Mouse (Mus musculus): ENCODE data around the gene Otoa.

Gene Otoa

DNA sequence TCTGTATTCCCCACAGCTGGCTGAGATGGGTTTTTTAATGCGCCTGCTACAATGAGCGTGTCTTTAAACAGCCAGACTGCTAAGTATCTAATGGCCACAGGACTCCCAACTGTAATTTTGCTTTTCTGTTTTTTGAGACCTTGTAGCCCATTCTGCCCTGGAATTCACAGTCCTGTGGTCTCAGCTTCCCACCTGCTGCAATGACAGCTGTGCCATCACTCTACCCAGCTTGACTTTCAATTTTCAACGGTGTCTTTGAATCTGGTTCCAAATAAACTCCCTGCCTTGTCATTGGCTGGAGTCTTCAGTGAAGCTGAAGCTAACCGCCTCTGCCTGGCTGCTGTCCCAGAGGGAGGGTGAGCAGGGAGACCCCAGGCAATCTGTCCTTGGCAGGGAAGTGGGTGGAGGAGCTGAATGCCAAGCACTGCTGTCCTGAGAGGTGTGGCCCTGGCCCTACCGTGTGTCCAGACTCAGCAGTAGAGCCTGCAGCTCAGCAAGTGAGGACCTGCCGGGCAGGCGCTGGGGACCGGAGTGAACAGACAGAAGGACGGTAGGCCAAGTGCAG, 1.6 kb downstream of the Otoa start:
- no peak for DNase-seq

DNA sequence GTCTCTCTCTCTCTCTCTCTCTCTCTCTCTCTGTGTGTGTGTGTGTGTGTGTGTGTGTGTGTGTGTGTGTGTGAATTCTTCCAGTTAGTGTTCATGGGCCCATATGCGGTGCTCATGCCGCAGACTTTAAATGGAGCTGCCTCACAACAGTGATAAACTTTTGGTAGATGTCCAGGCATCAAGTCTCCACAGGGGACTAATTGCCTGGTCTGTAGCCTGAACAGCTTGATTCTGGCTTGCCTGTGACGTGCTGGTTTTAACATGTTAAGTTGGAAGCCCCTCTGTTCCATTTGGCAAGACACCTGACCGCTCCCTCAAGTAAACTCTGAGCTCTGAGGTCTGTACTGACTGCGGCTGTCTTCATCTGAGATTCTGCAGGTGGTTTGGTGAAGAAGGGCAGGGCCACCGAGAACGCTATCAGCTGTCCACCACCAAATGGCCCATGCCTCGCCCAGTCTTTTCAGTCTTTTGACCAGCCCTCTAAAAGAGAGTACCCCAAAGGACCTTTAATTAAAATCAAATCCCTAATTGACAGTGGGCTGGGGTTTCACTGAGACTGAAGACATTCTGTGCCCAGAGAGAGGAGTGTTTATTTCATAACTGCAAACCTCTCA, 3.5 kb downstream of the Otoa start:
- DNase-seq: no peak

DNA sequence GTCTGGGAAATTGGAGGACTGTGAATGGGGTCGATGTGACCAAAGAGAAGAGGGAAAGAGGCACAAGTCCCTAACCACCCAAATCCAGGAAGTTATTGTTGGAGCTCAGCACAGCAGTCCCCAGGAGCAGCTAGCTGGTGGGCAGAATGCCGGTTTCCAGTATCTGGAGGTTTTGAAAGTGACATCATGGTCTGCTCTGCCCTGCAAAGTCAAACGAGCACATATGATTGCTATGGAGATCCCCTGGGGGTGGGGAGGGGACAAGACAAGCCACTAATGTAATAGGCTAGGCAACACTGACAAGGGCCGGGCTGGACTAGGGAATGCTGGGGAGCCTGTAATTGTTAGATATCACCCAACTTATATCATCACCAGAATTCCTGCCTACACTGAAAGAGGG, 4.0 kb downstream of the Otoa start:
- DNase-seq: no peak

DNA sequence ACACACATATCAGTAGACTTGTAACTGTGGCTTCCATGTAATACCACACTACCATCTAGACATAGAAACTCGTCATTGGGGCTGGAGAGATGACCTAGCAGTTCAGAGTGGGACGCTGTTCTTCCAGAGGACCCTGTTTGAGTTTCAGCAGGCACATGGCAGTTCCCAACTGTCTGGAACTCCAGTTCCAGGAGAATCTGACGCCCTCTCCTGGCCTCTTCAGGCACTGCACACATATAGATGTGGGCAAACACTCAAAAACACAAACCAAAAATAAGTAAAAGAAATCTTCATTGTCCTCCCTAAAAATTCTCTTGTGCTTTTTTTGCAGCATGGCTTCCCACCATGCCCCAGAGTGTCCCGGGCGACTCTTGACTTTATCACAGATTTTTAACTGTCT, 7.3 kb downstream of the Otoa start:
- no peak for DNase-seq

DNA sequence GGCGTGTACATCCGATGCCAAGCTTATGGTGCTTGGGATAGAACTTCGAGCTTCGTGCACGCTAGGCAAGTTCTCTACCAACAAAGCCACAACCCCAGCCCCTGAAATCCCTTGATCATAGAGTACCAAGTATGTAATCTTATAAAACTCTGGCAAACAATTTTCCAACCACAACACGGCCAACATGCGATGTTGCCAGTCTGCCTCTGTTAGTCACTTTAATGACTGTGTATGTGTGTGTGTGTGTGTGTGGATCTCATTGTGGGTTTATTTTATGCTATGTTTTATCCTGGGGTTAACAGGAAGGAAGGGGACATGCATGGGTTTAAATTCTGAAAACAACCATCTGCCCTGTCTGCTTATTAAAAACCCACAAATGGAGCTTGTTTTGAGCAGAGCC, 9.3 kb downstream of the Otoa start:
- no peak for DNase-seq

DNA sequence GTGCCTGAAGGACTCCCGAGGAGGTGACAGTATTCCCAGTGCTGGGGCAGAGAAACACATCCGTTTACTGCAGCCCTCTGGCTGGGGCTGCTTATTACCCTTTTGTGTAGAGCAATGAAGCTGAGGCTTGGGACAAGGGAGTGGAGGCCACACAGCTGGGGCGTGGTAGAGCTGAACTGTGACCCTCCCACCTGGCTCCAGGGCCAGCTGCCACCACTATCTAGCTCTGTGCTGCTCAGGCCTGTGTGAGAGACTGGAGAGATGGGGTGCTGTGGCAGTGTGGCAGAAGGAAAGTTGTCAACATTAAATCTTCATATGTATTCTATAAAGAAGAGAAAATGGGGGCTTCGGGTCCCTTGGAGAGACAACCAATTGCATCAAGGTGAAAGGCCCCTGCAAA, 11.6 kb downstream of the Otoa start:
- DNase-seq: no peak

DNA sequence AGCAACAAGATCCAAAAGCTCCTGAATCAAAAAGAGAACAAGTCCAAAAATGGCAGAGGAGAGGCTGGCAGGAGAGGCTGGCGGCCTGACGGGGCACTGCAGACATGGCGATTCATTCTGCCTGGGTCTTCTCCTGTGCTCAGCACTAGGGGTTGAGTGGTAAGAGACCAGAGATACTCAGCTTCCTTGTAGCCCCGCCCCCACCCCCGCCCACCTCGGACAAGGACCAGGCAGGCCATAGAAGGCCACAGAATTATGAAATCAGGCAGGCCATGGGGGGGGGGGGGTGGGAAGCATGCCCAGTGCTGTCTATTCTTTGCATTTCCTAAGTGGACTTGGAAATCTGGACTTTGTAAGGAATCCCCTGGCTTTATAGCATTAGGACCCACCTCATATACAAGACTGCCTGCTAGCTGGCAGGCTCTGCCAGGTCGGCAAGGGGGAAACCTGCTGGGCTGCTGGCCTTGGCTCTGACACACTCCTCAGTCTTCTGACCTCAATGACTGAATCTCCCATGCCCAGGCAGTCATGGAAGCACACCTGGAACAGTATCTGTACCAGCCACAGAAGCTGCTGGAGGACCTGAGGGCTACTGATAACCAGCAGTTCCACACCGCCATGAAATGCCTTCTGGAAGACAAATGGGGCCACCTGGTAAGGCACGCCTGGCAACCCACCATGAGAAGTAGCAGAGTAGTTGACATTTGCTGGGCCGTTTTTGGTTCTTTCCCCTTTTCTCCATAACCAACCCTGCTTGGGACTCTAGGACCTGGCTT, 17.4 kb downstream of the Otoa start:
- no peak for DNase-seq

DNA sequence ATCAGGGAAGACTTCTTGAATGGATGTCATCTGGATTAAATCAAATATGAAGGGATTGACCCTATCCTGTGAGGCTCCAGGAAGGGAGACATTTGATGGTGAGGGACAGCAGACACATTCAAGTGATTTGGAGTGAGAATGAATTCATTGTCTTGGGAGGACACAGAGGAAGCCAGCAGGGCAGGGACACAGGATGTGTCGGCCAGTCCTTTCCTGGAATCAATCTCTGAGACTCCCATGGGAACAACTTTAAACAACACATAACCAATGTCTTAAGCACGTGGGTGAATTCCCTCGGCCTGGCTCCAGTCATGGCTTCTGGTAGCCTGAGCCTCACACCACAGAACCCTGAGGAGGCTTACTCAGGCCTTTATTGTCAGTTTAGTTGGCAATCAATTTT, 26.4 kb downstream of the Otoa start:
- no peak for DNase-seq

DNA sequence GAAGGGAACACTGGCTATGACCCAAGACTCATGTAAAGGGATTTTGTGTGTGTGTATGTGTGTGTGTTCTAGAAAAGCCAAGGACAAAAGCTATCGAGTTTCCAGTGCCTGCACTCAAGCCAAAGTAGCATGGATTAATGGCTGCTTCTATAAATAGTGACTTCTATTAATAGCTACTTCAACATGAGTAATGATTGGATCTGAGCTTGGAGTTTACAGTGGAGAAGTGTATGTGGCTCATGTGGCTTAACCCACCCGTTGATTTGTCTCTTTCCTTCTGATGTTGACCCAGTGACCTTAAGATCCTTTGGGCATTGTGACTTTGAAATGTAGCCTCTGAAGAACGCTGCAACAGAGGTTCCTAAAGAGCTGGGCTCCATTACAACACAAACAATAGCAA, 29.9 kb downstream of the Otoa start:
- DNase-seq: no peak

DNA sequence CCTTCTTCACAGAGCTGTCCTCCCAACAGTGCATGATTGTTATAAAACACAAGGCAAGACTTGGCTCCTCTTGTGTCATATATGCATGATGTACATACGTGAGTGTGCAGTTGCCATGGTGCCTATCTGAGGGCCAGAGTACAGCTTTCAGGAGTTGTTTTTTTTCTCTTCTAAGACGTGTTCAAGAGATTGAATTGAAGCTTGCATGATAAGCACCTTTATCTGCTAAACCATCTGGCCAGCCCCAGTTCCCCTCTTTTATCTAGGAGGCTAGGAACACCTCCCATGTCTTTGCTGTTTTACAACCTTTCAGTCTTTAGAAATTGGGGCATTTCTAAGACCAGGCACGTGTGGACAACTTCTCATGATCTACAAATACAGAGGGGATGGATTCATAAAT, 30.3 kb downstream of the Otoa start:
- no peak for DNase-seq

DNA sequence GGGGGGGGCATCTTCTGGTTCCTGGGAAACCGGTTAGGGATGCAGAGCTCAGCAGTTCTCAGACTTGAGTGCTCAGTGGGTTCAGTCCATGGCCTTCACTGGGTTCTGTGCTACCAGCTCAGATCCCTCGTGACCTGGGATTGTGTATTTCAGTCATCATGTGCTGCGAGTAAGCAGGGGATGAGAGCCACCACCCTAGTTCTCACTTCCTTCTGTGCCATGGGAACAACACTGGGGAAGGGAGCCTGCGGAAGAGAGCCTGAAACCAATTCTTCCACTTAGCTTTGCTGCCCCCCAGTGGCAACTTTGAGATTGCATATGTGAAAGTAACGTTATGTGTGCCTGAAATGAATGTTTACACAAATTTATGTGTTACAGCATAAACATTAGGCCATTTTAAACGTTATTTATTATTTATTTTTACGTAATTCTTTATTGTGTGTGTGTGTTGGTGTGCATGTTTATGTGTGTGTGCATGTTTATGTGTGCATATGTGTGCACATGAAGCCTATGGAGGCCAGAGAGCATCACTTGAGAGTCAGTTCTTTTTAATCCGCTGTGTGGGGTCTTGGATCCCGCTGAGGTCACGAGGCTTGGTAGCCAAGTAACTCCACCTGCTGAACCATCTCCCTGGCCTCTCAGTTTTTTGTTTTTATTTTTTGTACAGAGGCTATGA, 38.8 kb downstream of the Otoa start:
- DNase-seq: peak; percentile 77 to 84

DNA sequence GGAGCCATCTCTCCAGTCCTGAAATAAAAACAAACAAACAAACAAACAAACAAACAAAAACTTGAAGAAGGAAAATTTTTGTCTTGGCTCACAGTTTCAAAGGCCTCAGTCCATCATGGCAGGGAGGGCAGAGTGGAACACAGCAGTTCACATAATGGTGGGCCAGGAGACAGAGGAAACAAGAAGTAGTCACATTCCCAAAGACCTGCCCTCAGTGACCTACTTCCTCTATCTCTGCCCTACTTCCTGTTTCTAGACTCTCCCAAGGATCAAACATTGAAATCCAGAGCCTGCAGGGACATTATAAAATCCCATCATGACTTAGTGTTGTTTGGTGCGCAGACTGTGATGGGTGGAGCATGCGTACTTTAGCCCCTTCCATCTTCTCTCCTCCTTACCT, 49.4 kb downstream of the Otoa start:
- DNase-seq: no peak

DNA sequence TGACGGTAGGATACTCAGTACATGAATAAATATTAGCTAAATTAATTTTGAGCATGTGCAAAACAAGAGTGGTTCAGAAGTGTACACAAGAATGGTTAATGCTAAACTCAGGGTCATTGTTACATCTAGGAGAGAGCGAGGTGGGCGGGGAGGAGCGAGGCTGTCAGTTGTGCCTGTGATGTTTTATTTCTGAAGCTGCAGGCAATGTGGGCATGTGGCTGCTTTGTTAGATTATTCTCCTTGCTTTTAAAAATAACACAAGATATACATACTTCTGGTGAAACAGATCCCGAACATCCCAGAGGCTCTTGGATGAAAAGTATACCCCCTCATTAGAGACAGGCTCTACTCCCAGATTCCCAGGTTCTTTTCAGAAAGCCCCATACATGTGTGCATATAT, 59.8 kb downstream of the Otoa start:
- DNase-seq: no peak

DNA sequence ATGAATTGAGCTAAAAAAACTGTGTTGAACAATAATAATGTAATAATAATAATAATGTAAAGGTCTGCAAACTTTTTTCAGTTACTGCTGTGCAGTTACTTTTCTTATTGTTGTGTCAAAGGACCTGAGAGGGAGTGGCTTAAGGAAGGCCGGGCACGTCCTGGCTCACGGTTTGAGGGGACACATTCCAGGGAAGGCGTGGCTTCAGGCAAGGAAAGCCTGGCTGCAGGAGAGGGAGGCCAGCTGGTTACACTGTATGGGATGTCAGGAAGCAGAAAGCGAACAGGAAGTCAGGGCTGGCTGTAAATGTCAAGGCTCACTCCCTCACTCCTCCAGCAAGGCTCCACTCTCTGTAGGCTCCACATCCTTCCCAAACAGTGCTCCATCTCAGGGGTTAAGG, 69.2 kb downstream of the Otoa start:
- no peak for DNase-seq

DNA sequence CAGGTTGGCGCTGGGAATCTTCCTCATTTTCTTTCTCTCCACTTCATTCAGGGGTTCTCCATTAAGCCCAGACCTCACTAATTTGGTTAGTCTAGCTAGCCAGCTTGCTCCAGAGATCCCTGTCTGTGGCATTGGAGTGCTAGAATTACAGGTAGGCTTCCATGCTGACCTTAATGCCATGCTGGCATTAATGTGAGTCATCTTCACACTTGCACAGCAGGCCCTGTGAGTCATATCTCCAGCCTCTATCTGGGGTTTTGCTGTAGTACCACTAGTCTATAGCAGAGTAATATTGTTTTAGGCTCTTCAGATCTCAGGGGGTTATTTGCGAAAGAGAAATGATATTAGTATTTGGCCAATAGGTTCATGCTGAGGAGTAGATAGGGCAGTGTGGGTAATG, 70.7 kb downstream of the Otoa start:
- peak in 1 of 2 experiments; percentile 9 for DNase-seq

DNA sequence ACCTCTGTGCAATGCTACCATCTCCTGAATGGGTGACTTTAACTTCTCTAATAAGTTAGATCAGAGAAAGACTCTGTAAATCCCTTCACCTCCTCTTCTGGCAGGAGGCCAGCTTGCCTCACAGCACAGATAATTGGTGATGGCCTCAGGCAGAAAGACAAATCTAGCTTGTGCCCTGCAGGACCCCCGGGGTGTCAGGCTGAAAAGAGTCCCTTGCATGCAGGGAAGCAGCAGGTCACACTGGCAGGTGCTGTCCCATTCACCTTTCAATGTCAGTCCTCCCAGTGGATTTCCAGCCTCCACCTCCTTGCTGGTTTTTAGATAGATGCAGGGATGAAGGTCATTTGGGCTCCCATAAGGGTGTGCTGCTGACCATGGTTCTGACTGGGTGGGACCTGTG, 84.2 kb downstream of the Otoa start:
- DNase-seq: peak in 1 of 2 experiments; percentile 1

DNA sequence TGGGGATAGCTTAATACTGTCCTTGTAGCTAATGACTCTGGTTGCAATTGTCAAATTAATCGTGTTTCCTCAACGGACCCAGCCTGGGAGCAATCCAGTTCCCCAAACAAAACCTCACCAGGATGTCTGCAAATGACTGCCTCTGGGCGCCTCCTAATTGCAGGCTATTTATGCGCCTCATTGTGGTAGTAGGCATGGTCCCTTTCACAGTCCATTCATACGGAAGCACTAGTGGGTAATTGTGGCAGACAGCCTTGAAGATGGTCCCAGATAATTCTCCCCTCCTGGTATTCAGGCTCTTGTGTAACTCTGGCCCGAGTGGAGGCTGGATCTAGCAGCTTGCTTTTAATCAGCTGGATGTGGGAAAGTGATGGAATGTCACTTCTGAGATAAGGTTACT, 90.4 kb downstream of the Otoa start:
- no peak for DNase-seq

DNA sequence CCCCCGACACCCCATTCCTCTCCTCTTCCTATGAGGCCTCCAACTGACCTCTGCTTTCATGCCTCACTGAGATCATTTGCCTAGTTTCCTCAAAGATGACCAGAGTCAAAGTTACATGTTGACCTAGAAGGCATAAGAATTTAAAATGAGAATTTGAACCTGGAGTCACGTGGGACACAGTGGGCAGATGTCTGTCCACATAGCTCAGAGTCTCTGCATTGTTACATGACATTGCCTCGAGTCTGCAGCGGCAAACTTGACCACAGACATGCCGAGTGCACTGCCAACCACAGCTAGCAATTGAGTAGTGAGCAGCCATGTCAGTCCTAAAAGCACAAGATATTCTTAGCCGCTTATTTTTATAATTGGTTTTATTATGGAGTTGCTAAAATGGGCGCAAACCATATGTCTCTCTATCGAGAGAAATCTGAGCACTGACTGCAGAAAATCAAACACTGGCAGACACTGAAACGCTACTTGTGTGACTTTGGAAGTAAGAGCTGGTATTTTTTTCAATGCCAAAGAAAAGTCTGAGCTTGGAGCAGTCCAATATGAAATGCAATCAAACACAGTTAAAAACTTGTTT, 105.8 kb downstream of the Otoa start:
- DNase-seq: no peak

DNA sequence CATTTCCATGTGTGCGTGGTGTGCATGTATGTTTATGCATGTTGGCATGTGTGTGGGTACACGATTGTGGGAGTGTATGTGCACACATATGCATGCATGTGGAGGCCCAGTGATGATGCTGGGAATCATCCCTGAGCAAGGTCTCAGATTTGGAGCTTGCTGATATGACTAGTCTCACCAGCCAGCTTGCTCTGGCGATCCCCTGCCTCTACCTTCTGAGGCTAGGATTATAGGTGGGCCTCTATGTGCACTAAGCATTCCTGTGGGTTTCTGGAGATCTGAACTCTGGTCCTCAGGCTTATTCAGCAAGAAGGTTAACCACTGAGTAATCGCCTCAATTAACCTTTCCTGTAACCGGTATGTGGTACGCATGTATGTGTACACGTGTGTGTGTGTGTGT, 107.5 kb downstream of the Otoa start:
- DNase-seq: no peak

DNA sequence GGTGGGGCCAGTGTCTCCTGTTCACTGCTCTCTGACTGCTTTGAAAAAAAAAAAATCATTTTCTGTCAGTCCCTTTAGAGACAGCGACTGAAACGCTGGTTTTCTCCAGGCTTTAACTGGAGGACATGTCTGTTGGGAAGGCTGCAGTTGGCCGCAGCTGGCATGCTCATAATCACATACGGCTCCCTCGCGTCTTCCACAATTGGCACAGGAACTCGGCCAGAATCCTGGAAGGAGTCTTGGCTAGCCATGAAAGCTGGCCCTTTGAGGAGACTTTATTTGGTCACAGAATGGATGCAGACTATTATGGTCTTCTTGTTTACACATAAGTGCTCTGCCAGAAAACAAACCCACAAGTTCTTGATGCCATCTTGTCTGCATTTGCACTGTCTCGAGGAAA, 117.5 kb downstream of the Otoa start:
- peak; percentile 3 to 9 for DNase-seq

DNA sequence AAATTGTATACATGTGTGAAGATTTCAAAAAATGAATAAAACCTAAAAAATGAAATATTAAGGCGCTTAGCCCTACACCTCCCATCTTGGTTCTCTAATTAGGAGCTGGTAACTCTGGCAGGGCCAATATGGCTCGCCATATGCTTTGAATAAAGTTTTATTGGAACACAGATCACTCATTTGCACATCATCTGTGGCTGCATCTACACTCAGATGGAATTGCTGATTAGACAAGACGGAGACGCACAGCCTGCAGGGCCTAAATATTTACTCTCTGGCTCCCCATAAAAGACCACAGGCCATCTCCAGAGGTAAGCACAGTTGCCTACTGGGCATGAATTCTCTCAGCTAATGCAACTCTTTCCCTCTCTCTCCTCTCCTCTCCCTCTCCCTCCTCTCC, 130.4 kb downstream of the Otoa start:
- no peak for DNase-seq
